Mouse (Mus musculus) brain, adult 2 months (tissue): ENCODE measurements around the gene Drd3.
A peak's percentile ranks its signal among the peaks of the same experiment; 100 is the strongest.

Experiments used
- DNase-seq: peaks from one replicate; pipeline ENCODE4 v3.0.0; 2011; ENCODE audit warnings: low read depth, low spot score

Gene Drd3

DNA sequence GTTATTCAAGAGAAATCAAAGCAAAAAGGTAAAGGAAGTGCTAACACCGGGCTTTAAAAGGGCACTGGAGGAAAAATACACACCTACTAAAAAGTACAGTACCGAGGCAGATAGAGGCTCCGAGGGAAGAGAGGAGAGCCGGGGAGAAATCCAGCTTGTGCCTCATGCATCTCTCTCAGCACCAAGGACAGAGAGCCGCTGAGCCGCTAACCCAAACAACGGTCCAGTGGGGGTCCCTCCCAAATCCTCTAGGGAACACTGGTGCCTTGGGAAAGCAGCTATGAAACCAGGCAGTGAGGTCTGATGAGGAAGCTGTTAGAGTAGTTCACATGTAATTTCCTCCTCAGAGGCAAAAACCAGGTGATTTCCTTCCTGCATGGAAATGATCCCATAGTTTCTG is at the start of gene Drd3:
TSS of gene Drd3 (plus strand) at position 276 of the 400 bp plus-strand sequence.
- DNase-seq = no peak

GRCm38 (mm10) chr16:43708335-43709061 is 45.3 kb upstream of the Drd3 start:
- no peak for DNase-seq

DNA sequence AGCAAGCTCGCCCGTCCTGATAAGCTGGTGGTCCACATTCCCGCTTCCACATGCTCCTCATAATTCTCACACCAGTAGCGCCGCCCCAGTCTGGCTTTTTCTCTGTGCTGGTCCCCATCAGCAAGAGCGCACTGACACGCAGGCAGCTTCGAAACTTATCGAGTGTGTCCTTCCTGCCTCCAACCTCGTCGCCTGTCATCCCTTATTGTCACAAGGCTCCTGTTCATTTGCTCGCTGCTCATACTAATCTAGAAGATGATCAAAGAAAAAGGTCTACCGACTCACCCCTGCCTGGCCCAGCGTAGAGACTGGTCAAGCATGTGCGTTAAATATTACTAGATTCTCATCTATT is 44.8 kb upstream of the Drd3 start:
- peak; percentile 20 for DNase-seq

GRCm38 (mm10) chr16:43709432-43710133 is 44.2 kb upstream of the Drd3 start:
- peak; percentile 32 for DNase-seq

- no peak for DNase-seq
Measured at GRCm38 (mm10) chr16:43710134-43710475, 43.7 kb upstream of the Drd3 start.

DNA sequence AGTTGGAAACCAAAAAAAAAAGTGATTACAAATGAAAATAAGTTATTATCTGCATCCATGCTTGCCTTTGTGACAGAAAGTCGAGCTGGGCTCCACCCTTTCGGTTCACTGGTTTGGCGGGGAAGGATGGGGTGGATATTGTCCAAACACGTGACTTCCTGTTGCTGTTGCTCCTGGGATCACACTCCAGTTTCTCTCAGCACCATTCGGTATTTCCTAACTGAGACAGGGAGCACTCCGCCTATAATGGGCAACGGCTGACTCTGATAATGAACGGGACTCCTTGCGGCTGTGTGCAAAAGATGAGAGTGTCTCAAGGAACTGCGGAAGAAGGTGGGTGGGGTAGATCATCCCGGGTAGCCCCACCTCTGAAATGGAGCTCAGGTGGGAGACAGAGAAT is 43.2 kb upstream of the Drd3 start:
- no peak for DNase-seq

DNA sequence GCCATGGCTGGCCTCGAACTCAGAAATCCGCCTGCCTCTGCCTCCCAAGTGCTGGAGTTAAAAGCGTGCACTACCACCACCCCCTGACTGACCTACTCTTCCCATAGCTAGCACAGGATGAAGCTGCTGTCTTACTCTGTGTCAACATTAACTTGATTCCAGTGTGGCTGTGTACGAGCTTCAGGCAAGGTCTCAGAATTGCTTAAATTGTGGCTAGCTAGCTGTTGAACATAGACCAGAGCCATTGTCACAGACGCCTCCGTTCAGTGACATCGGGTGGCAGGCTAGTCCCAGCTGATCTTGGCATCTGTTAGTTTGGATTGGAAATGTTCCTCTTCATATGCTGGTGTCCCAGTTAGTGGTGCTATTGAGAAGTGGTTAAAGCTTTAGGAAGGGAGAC is 42.5 kb upstream of the Drd3 start:
- no peak for DNase-seq

GRCm38 (mm10) chr16:43724444-43724843 is 29.4 kb upstream of the Drd3 start:
- DNase-seq = no peak

GRCm38 (mm10) chr16:43729506-43730221 is 24.2 kb upstream of the Drd3 start:
- no peak for DNase-seq

GRCm38 (mm10) chr16:43730281-43730680 is 23.5 kb upstream of the Drd3 start:
- no peak for DNase-seq

DNA sequence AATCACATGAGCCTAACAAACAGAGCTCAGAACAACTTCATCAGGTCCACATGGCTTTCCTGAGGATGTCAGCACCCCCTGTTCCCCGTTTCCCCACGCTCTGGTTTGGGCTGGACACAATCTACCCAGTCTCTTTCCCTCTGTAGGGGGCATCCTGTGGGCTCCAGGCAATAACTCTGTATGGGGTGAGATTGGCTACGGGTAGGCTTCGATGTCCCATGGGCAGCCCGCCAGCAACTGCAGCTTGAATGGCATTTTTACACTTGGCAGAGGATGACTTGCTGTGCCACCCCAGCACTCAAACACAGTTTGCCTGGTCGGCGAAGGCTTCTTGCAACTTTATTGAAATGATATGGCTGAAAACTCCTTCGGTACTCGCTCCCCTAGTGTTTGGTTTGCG is 21.3 kb upstream of the Drd3 start:
- no peak for DNase-seq

DNA sequence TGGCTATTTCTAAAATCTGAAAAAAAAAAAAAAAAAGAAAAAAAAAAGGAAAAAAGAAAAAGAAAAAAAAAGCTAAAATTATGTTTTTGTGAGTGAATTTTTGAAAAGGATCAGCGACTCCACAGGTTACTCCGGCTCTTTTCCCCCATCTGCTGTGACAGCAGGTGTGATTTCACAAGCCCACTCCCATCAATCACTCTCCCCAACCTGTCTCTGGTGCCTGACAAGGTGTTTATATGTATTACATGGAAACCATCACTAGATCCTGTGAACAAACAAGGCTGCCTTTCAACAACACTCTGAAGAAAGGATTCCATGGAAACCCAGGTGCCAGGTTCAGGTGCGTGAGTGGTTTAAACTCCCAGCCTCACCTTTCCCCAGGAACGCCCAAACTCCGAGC is 20.9 kb upstream of the Drd3 start:
- no peak for DNase-seq

- peak; percentile 49 for DNase-seq
Measured at GRCm38 (mm10) chr16:43737933-43738332, 15.9 kb upstream of the Drd3 start.

GRCm38 (mm10) chr16:43740936-43741335 is 12.9 kb upstream of the Drd3 start:
- DNase-seq = no peak

- DNase-seq = no peak
Measured at GRCm38 (mm10) chr16:43748424-43748823, 5.4 kb upstream of the Drd3 start.

- no peak for DNase-seq
Measured at GRCm38 (mm10) chr16:43752900-43753299, 926 bp upstream of the Drd3 start.

DNA sequence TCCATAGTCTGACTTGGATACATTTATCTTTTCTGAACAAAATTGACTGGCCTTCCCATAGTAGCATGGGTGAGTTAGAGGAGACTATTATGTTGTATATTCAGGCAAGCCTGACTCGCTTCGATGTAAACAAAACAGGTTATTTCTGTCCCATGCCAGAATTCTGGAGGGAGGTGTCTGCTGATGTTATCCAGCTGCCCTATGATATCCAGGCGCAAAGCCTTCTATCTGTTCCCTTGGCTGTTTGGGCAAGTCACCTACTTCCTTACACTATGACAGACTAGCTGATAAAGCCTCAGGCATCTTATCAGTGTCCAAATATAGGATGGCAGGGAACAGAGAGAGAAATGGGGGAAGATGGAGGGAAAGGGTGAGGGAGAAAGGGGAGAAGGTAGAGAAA is 18.5 kb downstream of the Drd3 start:
- DNase-seq = no peak

- DNase-seq = no peak
Measured at GRCm38 (mm10) chr16:43772766-43773165, 18.9 kb downstream of the Drd3 start.

- no peak for DNase-seq
Measured at GRCm38 (mm10) chr16:43773506-43773905, 19.7 kb downstream of the Drd3 start.

DNA sequence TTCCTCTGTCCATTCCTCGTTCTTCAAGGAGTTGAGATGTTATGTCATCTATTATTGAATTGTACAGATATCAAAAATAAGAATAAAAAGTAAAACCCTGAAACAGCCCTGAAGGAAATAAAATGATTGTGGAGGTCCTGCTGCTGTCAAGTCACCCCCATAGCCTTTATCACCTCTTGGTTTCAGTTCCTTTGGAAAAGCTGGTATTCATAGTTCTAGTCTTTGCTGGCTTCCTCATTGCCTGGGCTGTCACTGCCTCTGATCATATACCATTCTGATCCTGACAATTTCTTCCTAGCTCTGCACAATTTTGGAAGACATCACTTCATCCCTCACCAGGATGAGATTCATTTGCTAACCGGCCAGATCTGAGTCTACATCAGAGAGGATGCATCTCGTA is 23.1 kb downstream of the Drd3 start:
- DNase-seq = no peak

- no peak for DNase-seq
Measured at GRCm38 (mm10) chr16:43799541-43799940, 45.7 kb downstream of the Drd3 start.

GRCm38 (mm10) chr16:43800119-43800721 is 46.4 kb downstream of the Drd3 start:
- peak; percentile 40 for DNase-seq
